Mouse (Mus musculus) T-helper 17 cell (primary cell): ENCODE results near the gene Mgll.

ENCODE experiments used
- in situ Hi-C, 2 experiments: fragments of 300-600 bp; cut with MboI, MseI; formaldehyde crosslinking; loops; 1 replicate in 1 of 2; 2 replicates in 1 of 2; pipeline ENCODE4 v1.15.1; 2025; ENCODE audit warnings: high pct_unique_total_duplicates in 2 of 2

Gene Mgll

DNA sequence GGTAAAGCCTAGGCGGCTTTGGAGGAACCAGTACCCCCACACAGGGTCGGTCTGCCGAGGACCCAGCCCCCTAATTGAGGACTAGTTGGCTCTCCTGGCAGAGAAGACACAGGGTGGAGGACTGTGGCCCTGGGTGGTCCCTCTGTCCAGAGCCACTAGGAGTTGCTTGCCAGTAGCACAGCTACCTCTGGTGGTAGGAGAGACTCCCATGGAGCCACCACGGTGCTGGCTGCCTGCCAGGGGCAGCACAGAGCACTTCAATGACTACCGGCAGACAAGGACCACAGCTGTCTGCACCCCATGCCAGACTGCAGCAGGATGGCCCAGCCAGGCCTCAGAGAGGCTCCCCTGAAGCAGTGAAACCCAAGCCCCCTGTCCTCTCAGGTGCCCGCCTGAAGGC, 102.3 kb downstream of the Mgll start:
- in situ Hi-C loops: loop anchor here in 1 of 2 experiments (5.0 kb wide), 1 partner anchor 69 kb away; no protein-coding TSS in a partner anchor

GRCm38 (mm10) chr6:88826965-88827364, 102.8 kb downstream of the Mgll start:
- in situ Hi-C loops: loop anchor here in 1 of 2 experiments (5.0 kb wide), 1 partner anchor 70 kb away; no protein-coding TSS in a partner anchor

- in situ Hi-C loops: loop anchor here in 1 of 2 experiments (5.0 kb wide), 1 partner anchor 70 kb away; no protein-coding TSS in a partner anchor
Measured at GRCm38 (mm10) chr6:88827395-88828205, 103.4 kb downstream of the Mgll start.

- in situ Hi-C loops: loop anchor here in 1 of 2 experiments (5.0 kb wide), 1 partner anchor 71 kb away; no protein-coding TSS in a partner anchor
Measured at GRCm38 (mm10) chr6:88828206-88829009, 104.2 kb downstream of the Mgll start.

GRCm38 (mm10) chr6:88829579-88829978, 105.4 kb downstream of the Mgll start:
- in situ Hi-C loops: loop anchor here in 1 of 2 experiments (5.0 kb wide), 1 partner anchor 72 kb away; no protein-coding TSS in a partner anchor

GRCm38 (mm10) chr6:88830112-88830702, 106.0 kb downstream of the Mgll start:
- in situ Hi-C loops: no loop called here

DNA sequence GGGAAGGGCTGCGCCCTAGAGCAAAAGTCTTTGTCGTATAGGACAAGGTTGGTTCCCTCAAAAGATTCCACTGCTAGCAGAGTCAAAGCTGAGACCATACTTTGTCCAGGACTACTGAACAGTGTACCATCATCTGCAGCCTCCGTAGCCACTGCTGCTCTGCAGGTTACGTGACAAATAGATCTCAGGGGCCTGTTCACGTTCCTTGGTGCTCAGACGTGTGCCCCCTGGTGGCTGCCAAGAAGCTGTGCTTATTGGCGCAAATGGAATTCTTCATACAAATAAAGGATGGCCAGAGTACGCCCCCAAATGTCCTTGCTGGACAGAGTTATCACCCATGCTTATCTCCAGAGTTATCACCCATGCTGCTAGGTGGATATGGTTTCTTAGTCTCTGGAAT, 107.2 kb downstream of the Mgll start:
- in situ Hi-C loops: no loop called here

GRCm38 (mm10) chr6:88832663-88833062, 108.5 kb downstream of the Mgll start:
- in situ Hi-C loops: no loop called here

- in situ Hi-C loops: no loop called here
Measured at GRCm38 (mm10) chr6:88833340-88834140, 109.3 kb downstream of the Mgll start.

- in situ Hi-C loops: no loop called here
Measured at GRCm38 (mm10) chr6:88835047-88835446, 110.8 kb downstream of the Mgll start.

- in situ Hi-C loops: no loop called here
Measured at GRCm38 (mm10) chr6:88836178-88836819, 112.1 kb downstream of the Mgll start.

DNA sequence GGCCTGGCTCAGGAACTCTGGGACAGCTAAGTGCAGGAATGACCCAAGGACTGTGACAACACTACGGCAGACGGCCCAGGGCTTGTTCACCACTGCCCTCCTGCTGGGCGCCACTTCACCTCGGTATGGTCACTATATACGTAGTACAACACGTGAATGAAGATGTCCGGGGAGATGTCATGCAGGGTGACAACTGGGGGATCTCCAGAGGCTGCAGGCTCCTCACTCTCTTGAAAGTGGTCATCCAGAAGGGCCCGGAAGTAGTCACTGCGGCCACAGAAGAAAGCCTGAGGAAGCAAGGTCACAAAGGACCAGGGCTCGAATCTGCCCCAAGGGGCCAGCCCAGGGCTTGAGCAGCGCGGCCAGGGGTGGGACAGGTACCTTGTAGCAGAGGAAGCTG, 113.8 kb downstream of the Mgll start:
- in situ Hi-C loops: no loop called here

DNA sequence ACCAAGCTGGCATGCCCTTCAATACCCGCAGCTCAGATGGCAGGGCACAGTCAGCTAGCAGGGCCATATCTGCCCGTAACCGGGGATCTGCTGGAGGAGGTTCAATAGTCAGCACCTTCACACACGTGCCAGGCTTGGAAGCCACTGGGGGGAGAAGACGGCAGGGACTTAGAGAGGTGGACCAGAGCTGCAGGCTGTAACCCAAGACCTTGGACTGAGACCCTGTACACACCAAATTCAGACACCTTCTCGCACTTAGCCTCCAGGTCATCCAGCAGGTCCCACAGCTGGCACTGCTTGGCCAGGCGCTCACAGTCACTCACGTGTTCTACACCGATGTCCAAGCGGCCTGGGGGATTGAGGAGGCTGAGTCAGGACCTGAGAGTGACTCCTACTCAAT, 114.4 kb downstream of the Mgll start:
- in situ Hi-C loops: no loop called here

- in situ Hi-C loops: no loop called here
Measured at GRCm38 (mm10) chr6:88839135-88839970, 115.1 kb downstream of the Mgll start.

DNA sequence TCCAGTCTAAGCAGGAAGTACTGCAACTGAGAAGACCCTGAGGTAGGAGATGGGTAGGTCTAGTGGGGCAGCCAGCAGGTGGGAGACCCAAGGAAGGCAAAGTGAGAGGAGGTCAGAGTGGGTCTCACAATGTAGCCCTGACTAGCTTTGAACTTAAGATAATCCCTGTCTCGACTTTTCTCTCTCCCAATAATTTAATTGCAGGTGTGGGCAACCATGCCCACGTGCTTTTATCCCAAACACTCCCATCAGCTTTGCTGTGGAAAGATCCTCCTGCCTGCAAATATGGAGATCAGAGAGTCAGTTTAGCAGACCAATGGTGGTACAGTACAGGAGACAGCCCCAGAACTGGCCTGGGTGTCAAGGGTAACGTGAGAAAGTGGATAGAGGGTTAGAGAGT, 116.0 kb downstream of the Mgll start:
- in situ Hi-C loops: loop anchor here in 1 of 2 experiments (10.0 kb wide), 1 partner anchor 395 kb away; the partner anchor contains the start of gene Eefsec

- in situ Hi-C loops: loop anchor here in 1 of 2 experiments (10.0 kb wide), 1 partner anchor 396 kb away; the partner anchor contains the start of gene Eefsec
Measured at GRCm38 (mm10) chr6:88840791-88841513, 116.7 kb downstream of the Mgll start.

GRCm38 (mm10) chr6:88841514-88841780, 117.2 kb downstream of the Mgll start:
- in situ Hi-C loops: loop anchor here in 1 of 2 experiments (10.0 kb wide), 1 partner anchor 397 kb away; the partner anchor contains the start of gene Eefsec

DNA sequence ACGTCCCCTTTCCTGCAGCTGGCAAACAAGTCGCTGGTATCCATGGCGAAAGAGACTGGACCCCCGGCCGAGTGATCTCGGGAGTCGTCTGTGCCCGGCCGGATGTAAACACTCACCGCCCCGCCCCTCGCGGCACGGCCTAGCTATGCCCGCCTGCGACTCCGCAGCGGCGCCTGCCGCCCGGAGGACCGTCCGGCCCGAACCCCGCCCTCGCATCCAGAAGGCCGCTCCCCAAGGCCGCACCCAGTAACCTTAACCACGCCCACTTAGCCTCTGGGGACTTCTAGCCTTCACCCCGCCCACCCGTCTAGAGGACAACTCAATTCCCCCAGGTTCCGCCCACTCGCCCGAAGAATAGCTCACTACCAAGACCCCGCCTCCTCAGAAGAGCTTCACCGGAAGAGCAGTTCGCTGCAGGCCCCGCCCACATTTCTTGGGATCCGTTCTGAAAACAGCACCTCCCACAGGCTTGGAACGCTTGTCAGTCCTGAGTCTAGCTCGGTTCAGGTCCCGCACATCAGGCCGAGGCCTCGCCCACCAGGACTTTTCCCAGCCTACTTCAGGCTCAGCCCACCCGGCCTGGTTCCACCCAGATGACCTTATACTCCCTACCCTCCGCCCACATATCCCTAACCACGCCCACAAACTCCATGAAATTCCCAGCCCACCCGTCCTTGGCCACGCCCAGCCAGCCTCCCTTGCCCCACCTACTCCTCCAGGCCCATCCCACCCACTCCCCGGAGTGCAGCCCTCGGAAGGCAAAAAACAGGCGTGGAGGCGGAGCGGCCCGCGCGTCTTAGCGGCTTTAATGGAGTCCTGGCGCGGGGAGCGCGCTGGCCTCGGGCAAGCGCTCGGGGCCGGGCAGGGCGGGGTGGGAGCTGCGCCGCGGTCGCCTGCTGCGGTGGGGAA, 117.8 kb downstream of the Mgll start, which contains the start of gene Abtb1:
Abtb1 (minus strand) TSS at position 204 of the 909 bp plus-strand sequence.
- in situ Hi-C loops: loop anchor here in 1 of 2 experiments (10.0 kb wide), 1 partner anchor 397 kb away; the partner anchor contains the start of gene Eefsec
